Mouse (Mus musculus) limb, embryonic 15.5 days (tissue): ENCODE measurements at regions not wholly inside any gene's neighbourhood (a gene's known extent, or its start where the extent isn't known, plus 50 kb on each side); places are given as distances from the start of the nearest gene placed in this dataset.

Experiments used
- ATAC-seq: fragments of 200-750 bp; cut with Nextera tagmentation; 2 replicates; pipeline ENCODE4 v1.8.0; 2017; ENCODE audit warnings: low read depth, moderate TSS enrichment; ENCODE audit not compliant: insufficient number of reproducible peaks, low FRiP score, low TSS enrichment
- H3K27ac ChIP-seq: fragments of 300-500 bp; sonication (generic); 2 replicates; pipeline ENCODE4 v1.5.1; 2015; ENCODE audit warnings: moderate library complexity, mild to moderate bottlenecking, inconsistent platforms
- H3K27me3 ChIP-seq: fragments of 300-500 bp; sonication (generic); 2 replicates; pipeline ENCODE4 v1.6.1; 2015; ENCODE audit warnings: inconsistent platforms
- H3K36me3 ChIP-seq: fragments of 300-500 bp; sonication (generic); 2 replicates; pipeline ENCODE4 v1.6.1; 2015; ENCODE audit warnings: inconsistent platforms
- H3K4me1 ChIP-seq: fragments of 300-500 bp; sonication (generic); 2 replicates; pipeline ENCODE4 v1.6.1; 2015; ENCODE audit warnings: inconsistent platforms
- H3K4me2 ChIP-seq: fragments of 300-500 bp; sonication (generic); 2 replicates; pipeline ENCODE4 v1.6.1; 2015; ENCODE audit warnings: mild to moderate bottlenecking, inconsistent platforms
- H3K4me3 ChIP-seq: fragments of 300-500 bp; sonication (generic); 2 replicates; pipeline ENCODE4 v1.5.1; 2015; ENCODE audit warnings: mild to moderate bottlenecking, inconsistent platforms
- H3K9ac ChIP-seq: fragments of 300-500 bp; sonication (generic); 2 replicates; pipeline ENCODE4 v1.6.1; 2015; ENCODE audit warnings: inconsistent platforms
- H3K9me3 ChIP-seq: fragments of 300-500 bp; sonication (generic); 2 replicates; pipeline ENCODE4 v1.6.1; 2016; ENCODE audit warnings: inconsistent platforms
- WGBS: fragments of 180-500 bp; shearing (Covaris S2); methylation state at CpG from one replicate; pipeline ENCODE4 v1.1.7; 2015; 5-methylcytosine and 5-hydroxymethylcytosine counted together

GRCm38 (mm10) chr11:45645815-45646214, 206.0 kb upstream of the Clint1 start:
- Histone ChIP-seq H3K4me2 (no peak overlapping the region), H3K27ac (no peak overlapping the region), H3K9me3 (no peaks in the 10 kb centered on the region), H3K4me1 (no peaks in the 10 kb centered on the region), H3K36me3 (no peaks in the 10 kb centered on the region), H3K4me3 (no peak overlapping the region), H3K9ac (no peak overlapping the region), H3K27me3 (no peaks in the 10 kb centered on the region)
- 66% methylated on average over 3 of the region's 3 CpGs for WGBS
- ATAC-seq = no peak

- Histone ChIP-seq H3K9ac (no peak overlapping the region), H3K36me3 (no peaks in the 10 kb centered on the region), H3K4me2 (no peak overlapping the region), H3K4me1 (no peaks in the 10 kb centered on the region), H3K4me3 (no peak overlapping the region), H3K27ac (no peak overlapping the region), H3K9me3 (no peaks in the 10 kb centered on the region), H3K27me3 (no peaks in the 10 kb centered on the region)
- no peak for ATAC-seq
- WGBS = 67% methylated on average over 3 of the region's 3 CpGs
Observed at GRCm38 (mm10) chr11:45647888-45648287, 204.0 kb upstream of the Clint1 start.

- H3K36me3 ChIP-seq = no peaks in the 10 kb centered on the region
- H3K9me3 ChIP-seq = no peaks in the 10 kb centered on the region
- no peak overlapping the region for H3K9ac ChIP-seq
- no peak for ATAC-seq
- no peak overlapping the region for H3K4me2 ChIP-seq
- WGBS = 82% methylated on average over 4 of the region's 4 CpGs
- no peak overlapping the region for H3K4me3 ChIP-seq
- H3K4me1 ChIP-seq = no peaks in the 10 kb centered on the region
- no peaks in the 10 kb centered on the region for H3K27me3 ChIP-seq
- no peak overlapping the region for H3K27ac ChIP-seq
Observed at GRCm38 (mm10) chr11:45656260-45656659, 195.6 kb upstream of the Clint1 start.

- Histone ChIP-seq H3K27me3 (no peaks in the 10 kb centered on the region), H3K36me3 (no peaks in the 10 kb centered on the region), H3K4me3 (no peak overlapping the region), H3K9ac (no peak overlapping the region), H3K4me2 (no peak overlapping the region), H3K27ac (peak overlapping the region; percentile 27; the same call in 1 of the 2 replicates), H3K4me1 (peaks cover 8% of the 10 kb centered on the region; the same call in 1 of the 2 replicates), H3K9me3 (no peaks in the 10 kb centered on the region)
- ATAC-seq = no peak
- 31% methylated on average over 8 of the region's 8 CpGs for WGBS
Observed at GRCm38 (mm10) chr11:45670156-45670830, 181.6 kb upstream of the Clint1 start.

GRCm38 (mm10) chr11:45678666-45679292, 173.1 kb upstream of the Clint1 start:
- no peaks in the 10 kb centered on the region for H3K9me3 ChIP-seq
- ATAC-seq = no peak
- WGBS = 25% methylated on average over 11 of the region's 11 CpGs
- H3K27ac ChIP-seq = peak overlapping the region; percentile 47; the same call in 1 of the 2 replicates
- H3K9ac ChIP-seq = no peak overlapping the region
- 0 out of 2 replicates have a peak overlapping the region, but pooled peaks have one; percentile 5 for H3K4me2 ChIP-seq
- no peak overlapping the region for H3K4me3 ChIP-seq
- H3K4me1 ChIP-seq = peaks cover 4% of the 10 kb centered on the region; the same call in 1 of the 2 replicates
- H3K27me3 ChIP-seq = no peaks in the 10 kb centered on the region
- no peaks in the 10 kb centered on the region for H3K36me3 ChIP-seq

GRCm38 (mm10) chr11:45679293-45679673, 172.6 kb upstream of the Clint1 start:
- H3K27me3 ChIP-seq = no peaks in the 10 kb centered on the region
- no peak overlapping the region for H3K9ac ChIP-seq
- H3K4me3 ChIP-seq = no peak overlapping the region
- no peak for ATAC-seq
- no peak overlapping the region for H3K4me2 ChIP-seq
- WGBS = 67% methylated on average over 9 of the region's 9 CpGs
- no peak overlapping the region for H3K27ac ChIP-seq
- no peaks in the 10 kb centered on the region for H3K9me3 ChIP-seq
- H3K36me3 ChIP-seq = no peaks in the 10 kb centered on the region
- peaks cover 7% of the 10 kb centered on the region for H3K4me1 ChIP-seq

- no peak overlapping the region for H3K4me3 ChIP-seq
- 79% methylated on average over 5 of the region's 5 CpGs for WGBS
- ATAC-seq = no peak
- no peaks in the 10 kb centered on the region for H3K9me3 ChIP-seq
- H3K27me3 ChIP-seq = no peaks in the 10 kb centered on the region
- H3K9ac ChIP-seq = no peak overlapping the region
- no peaks in the 10 kb centered on the region for H3K36me3 ChIP-seq
- no peak overlapping the region for H3K27ac ChIP-seq
- H3K4me2 ChIP-seq = no peak overlapping the region
- peaks cover 9% of the 10 kb centered on the region for H3K4me1 ChIP-seq
Observed at GRCm38 (mm10) chr11:45685571-45685970, 166.3 kb upstream of the Clint1 start.

GRCm38 (mm10) chr11:45693206-45693605, 158.6 kb upstream of the Clint1 start:
- Histone ChIP-seq H3K4me2 (no peak overlapping the region), H3K9me3 (no peaks in the 10 kb centered on the region), H3K36me3 (no peaks in the 10 kb centered on the region), H3K4me1 (no peaks in the 10 kb centered on the region), H3K4me3 (no peak overlapping the region), H3K27ac (no peak overlapping the region), H3K27me3 (no peaks in the 10 kb centered on the region), H3K9ac (no peak overlapping the region)
- 46% methylated on average over 6 of the region's 6 CpGs for WGBS
- ATAC-seq = no peak

- Histone ChIP-seq H3K4me3 (no peak overlapping the region), H3K36me3 (no peaks in the 10 kb centered on the region), H3K9me3 (no peaks in the 10 kb centered on the region), H3K9ac (no peak overlapping the region), H3K27me3 (no peaks in the 10 kb centered on the region), H3K4me1 (no peaks in the 10 kb centered on the region), H3K27ac (no peak overlapping the region), H3K4me2 (no peak overlapping the region)
- ATAC-seq = no peak
- 77% methylated on average over 3 of the region's 3 CpGs for WGBS
Observed at GRCm38 (mm10) chr11:45701506-45701905, 150.3 kb upstream of the Clint1 start.

- Histone ChIP-seq H3K27me3 (no peaks in the 10 kb centered on the region), H3K4me2 (no peak overlapping the region), H3K9ac (no peak overlapping the region), H3K27ac (no peak overlapping the region), H3K4me3 (no peak overlapping the region), H3K4me1 (no peaks in the 10 kb centered on the region), H3K36me3 (no peaks in the 10 kb centered on the region), H3K9me3 (no peaks in the 10 kb centered on the region)
- no peak for ATAC-seq
- 43% methylated on average over 3 of the region's 3 CpGs for WGBS
Observed at GRCm38 (mm10) chr11:45702916-45703315, 148.9 kb upstream of the Clint1 start.

- no peak for ATAC-seq
- no peaks in the 10 kb centered on the region for H3K9me3 ChIP-seq
- no peaks in the 10 kb centered on the region for H3K27me3 ChIP-seq
- no peak overlapping the region for H3K27ac ChIP-seq
- H3K4me3 ChIP-seq = no peak overlapping the region
- no peak overlapping the region for H3K9ac ChIP-seq
- no peaks in the 10 kb centered on the region for H3K36me3 ChIP-seq
- WGBS = 69% methylated on average over 5 of the region's 5 CpGs
- no peak overlapping the region for H3K4me2 ChIP-seq
- no peaks in the 10 kb centered on the region for H3K4me1 ChIP-seq
Observed at GRCm38 (mm10) chr11:45704411-45704810, 147.4 kb upstream of the Clint1 start.

- Histone ChIP-seq H3K9me3 (no peaks in the 10 kb centered on the region), H3K4me2 (no peak overlapping the region), H3K4me1 (peaks cover 10% of the 10 kb centered on the region), H3K36me3 (no peaks in the 10 kb centered on the region), H3K4me3 (no peak overlapping the region), H3K9ac (no peak overlapping the region), H3K27ac (0 out of 2 replicates have a peak overlapping the region, but pooled peaks have one; percentile 13), H3K27me3 (no peaks in the 10 kb centered on the region)
- 31% methylated on average over 2 of the region's 2 CpGs for WGBS
- ATAC-seq = no peak
Observed at GRCm38 (mm10) chr11:45718630-45719029, 133.2 kb upstream of the Clint1 start.
